Mouse (Mus musculus) v-Abl transformed pro-B cells (cell line): Measurements from ENCODE around the gene Gm12185.
"Not testable (repeated sequence)": the region's sequence is repeated elsewhere in the genome, so short reads cannot be mapped to it uniquely, and the experiment has no call there.

Experiments
- in situ Hi-C, 2 experiments: fragments of 400-800 bp; cut with MboI; formaldehyde crosslinking; loops; one replicate each; pipeline ENCODE4 v1.15.1; 2025; ENCODE audit not compliant: unreplicated experiment in 2 of 2

The Gm12185 gene

DNA sequence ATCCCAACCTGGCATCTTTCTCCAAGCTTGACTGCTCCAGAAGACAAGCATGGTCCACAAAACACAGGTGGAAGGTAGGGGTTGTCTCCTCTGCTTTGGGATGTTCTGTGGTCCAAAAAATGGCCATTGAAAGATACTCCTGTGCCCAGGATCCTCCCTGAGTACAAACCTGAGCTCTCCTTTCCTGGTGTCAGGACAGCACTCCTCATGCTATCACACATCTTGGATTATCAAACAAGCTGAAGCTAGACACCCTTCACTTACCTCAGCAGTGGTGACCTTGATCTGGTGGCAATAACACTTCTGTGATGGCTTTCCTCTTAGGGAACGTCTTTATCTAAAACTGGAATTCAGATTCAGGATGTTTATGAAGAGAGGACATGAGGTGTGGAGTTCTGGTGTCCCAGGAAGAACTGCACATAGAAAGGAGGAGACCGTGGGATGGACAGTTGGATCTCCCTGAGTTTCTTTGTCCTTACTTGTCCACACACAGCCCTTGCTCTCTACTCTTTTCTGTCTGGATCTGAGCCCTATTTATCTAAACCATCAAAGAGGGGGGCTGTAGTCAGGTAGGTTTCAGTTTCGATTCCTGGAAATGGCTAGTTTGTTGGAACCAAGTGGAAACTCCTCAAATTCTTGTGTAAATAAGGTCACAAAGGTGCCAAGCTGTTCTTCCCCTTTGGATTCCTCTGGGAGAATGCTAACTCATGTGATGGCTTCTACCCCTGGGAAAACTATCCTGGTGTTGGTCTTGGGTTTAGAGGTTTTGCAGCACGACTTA is at the start of gene Gm12185:
Gene Gm12185, minus strand, starts transcription at position 487 of the 781 bp plus-strand sequence.
- in situ Hi-C loops = loop anchor here (10.0 to 25.0 kb wide), 2 partner anchors 93 to 95 kb away; partner anchors contain the start of gene Ifi47 (in 1 of the 2)

- in situ Hi-C loops = not testable (repeated sequence)
Measured at GRCm38 (mm10) chr11:49012074-49012473, 20.0 kb upstream of the Gm12185 start.

DNA sequence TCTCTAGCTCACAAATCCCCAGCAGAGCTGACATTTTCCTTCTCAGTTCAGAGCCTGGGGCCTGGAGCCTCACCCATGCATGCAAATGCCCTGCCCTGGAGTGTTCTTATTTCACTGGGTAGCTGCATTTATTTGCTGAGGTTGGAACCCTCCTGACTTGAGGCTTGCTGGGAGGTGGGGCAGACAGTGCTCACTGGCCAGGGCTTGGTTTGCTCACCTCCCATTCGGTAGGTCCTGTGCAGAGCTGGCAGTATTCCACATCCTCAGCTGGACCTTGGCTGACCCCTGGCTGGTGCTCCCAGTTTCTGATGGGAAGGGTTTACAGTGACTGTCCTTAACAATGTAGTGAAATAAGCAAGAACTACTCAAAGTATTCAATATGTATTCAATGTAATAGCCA is 14.8 kb upstream of the Gm12185 start:
- in situ Hi-C loops = not testable (repeated sequence)

GRCm38 (mm10) chr11:49006317-49006716 is 14.3 kb upstream of the Gm12185 start:
- in situ Hi-C loops = not testable (repeated sequence)

- in situ Hi-C loops = not testable (repeated sequence)
Measured at GRCm38 (mm10) chr11:49000411-49000810, 8.4 kb upstream of the Gm12185 start.

DNA sequence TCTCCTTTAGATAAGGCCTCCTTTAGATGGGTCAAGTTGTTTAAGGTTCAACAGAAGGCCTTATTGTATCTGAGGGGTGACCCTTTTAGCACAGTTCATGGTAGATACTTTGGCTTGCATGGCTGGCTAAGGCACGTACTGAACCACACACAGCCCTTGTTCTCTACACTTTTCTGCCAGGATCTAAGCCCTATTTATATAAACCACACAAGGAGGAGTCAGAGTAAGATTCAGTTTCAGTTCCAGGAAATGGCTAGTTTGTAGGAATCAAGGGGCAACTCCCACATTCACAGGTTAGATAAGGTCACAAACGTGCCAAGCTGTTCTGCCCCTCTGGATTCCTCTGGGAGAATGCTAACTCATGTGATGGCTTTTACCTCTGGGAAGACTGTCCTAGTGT is 2.0 kb upstream of the Gm12185 start, which contains the start of gene Tgtp1:
Gene Tgtp1, minus strand, starts transcription at position 155 of the 400 bp plus-strand sequence.
- in situ Hi-C loops = loop anchor here (10.0 to 25.0 kb wide), 2 partner anchors 91 to 93 kb away; partner anchors contain the start of gene Ifi47 (in 1 of the 2)

DNA sequence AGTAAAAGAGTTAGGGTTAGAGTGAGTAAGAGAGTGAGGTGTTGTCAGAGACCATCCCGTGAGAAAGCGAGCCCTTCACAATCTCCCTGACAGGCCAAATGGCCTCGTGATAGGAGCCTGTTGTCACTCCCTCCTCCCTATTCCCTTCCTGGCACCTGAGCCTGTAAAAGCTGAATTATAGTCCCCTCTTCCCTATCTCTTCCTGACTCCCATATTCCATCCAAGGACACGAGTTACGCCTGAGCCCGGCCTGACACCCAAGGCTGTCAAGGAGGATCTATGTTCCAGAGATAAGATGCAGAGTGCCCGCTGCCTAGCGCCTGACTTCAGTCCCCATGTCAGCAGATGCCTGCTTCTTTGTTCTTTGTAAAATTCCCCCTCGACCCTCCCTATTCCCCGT is 1.3 kb upstream of the Gm12185 start:
- in situ Hi-C loops = loop anchor here (10.0 to 25.0 kb wide), 2 partner anchors 92 to 94 kb away; partner anchors contain the start of gene Ifi47 (in 1 of the 2)

- in situ Hi-C loops = loop anchor here (10.0 to 25.0 kb wide), 2 partner anchors 95 to 97 kb away; partner anchors contain the start of gene Ifi47 (in 1 of the 2)
Measured at GRCm38 (mm10) chr11:48989981-48990380, 2.0 kb downstream of the Gm12185 start.

DNA sequence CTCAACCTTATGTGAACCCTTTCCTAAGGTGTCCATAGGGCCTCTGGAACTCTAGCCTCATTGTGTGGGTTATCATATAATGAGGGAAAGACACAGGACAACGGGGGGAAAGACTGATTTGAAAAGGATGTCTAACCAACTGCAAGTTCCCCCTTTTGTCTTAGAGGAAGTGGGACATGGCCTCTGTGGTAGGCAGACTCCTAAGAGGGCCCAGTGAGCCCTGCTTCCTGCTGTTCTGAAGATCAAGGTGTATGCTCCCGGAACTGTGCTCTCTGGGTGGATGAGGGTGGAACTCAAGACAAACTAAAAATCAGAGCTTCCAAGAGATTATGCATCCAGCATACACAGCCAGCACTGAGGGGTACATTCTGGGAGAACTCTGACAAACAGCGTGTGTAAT is 3.8 kb downstream of the Gm12185 start:
- in situ Hi-C loops = loop anchor here in 1 of 2 experiments (25.0 kb wide), 1 partner anchor 99 kb away; the partner anchor contains the start of gene Ifi47

- in situ Hi-C loops = loop anchor here in 1 of 2 experiments (25.0 kb wide), 1 partner anchor 104 kb away; the partner anchor contains the start of gene Ifi47
Measured at GRCm38 (mm10) chr11:48982848-48983247, 9.2 kb downstream of the Gm12185 start.

DNA sequence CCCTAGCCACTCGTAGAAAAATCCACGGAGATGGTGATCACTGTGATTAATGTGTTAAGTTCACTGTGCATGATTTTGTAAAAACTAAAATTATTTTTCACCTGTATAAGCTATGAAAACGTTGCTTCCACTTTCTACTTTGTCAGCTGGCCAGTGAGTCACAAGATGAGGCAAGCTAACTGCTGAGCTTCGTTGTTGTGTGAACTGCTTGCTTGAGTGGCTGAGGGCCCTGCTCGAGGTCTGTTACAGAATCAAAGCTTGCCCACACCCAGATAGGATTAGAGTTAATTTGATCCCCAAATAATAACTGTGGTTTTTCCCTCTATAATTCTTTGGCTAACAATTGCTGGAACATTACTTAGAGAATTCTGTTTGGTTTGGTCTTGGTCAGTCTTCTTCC is 12.0 kb downstream of the Gm12185 start:
- in situ Hi-C loops = loop anchor here in 1 of 2 experiments (25.0 kb wide), 1 partner anchor 107 kb away; the partner anchor contains the start of gene Ifi47

DNA sequence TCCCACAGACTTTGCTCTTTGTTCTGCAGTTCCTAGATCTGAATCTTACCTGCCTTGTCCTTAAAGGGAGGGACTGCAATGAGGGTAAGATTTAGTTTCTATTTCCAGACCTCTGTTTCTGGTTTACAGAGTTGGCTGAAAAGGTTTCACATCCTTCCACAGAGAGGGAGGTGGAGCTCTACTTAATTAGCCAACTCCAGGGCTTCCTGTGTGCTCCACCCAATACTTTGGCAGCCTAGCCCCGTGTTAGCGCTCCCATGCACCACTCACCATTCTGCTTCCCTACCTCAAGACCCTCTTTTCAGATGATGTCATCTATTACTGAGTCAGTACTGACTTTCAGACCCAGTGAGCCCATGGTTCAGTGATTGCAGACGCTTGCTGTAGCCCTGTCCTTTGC is 12.8 kb downstream of the Gm12185 start, which contains the start of gene 9930111J21Rik1:
Gene 9930111J21Rik1, minus strand, starts transcription at position 148 of the 400 bp plus-strand sequence.
- in situ Hi-C loops = loop anchor here in 1 of 2 experiments (25.0 kb wide), 1 partner anchor 108 kb away; the partner anchor contains the start of gene Ifi47

- in situ Hi-C loops = loop anchor here in 1 of 2 experiments (25.0 kb wide), 1 partner anchor 109 kb away; the partner anchor contains the start of gene Ifi47
Measured at GRCm38 (mm10) chr11:48978240-48978939, 13.6 kb downstream of the Gm12185 start, which contains the start of gene Olfr56. Olfr56 (plus strand) TSS chr11:48978889.

DNA sequence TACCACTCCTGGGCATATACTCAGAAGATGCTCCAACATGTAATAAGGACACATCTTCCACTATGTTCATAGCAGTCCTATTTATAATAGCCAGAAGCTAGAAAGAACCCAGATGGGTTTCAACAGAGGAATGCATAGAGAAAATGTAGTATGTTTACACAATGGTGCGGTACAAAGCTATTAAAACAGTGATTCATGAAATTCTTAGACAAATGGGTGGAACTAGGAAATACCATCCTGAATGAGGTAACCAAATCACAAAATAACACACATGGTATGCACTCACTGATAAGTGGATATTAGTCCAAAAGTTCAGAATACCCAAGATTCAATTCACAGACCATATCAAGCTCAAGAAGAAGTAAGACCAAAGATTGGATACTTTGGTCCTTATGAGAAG is 17.3 kb downstream of the Gm12185 start:
- in situ Hi-C loops = loop anchor here in 1 of 2 experiments (25.0 kb wide), 1 partner anchor 113 kb away; the partner anchor contains the start of gene Ifi47

DNA sequence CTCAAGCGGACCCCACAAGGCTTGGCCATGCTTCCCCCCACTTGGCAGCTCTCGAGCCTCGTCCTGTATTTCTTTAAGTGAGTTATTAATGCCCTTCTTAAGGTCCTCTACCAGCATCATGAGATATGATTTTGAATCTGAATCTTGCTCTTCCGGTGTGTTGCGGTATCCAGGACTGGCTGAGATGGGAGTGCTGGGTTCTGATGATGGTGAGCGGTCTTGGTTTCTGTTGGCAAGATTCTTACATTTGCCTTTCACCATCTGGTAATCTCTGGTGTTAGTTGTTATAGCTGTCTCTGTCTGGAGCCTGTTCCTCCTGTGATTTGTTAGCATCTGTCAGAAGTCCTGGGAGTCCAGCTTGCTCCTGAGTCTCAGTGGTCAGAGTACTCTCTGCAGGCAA is 45.9 kb downstream of the Gm12185 start, which contains the start of gene Psme2b:
Gene Psme2b, minus strand, starts transcription at position 101 of the 400 bp plus-strand sequence.
- in situ Hi-C loops = not testable (repeated sequence)

- in situ Hi-C loops = not testable (repeated sequence)
Measured at GRCm38 (mm10) chr11:48939286-48939685, 52.7 kb downstream of the Gm12185 start.

DNA sequence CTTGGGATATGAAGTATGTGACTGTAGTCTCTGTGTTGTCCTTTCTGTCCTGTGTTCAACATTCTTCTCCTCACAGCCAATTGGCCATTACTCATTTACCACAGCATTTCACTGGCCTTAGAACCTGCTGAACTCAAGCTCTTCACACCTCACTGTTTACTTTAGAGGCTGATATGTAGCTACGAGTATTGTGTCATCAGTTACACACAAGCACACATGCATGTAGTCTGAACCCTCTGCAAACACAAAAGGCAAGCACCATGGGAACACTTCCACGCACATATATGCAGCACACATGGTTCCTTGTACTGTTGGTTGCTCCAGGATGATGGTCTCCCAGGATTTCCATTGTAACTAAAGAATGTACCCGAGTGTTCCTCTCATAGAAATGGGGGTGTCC is 56.7 kb downstream of the Gm12185 start:
- in situ Hi-C loops = not testable (repeated sequence)

DNA sequence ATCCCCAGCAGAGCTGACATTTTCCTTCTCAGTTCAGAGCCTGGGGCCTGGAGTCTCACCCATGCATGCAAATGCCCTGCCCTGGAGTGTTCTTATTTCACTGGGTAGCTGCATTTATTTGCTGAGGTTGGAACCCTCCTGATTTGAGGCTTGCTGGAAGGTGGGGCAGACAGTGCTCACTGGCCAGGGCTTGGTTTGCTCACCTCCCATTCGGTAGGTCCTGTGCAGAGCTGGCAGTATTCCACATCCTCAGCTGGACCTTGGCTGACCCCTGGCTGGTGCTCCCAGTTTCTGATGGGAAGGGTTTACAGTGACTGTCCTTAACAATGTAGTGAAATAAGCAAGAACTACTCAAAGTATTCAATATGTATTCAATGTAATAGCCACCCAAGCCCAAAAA is 58.1 kb downstream of the Gm12185 start:
- in situ Hi-C loops = not testable (repeated sequence)

DNA sequence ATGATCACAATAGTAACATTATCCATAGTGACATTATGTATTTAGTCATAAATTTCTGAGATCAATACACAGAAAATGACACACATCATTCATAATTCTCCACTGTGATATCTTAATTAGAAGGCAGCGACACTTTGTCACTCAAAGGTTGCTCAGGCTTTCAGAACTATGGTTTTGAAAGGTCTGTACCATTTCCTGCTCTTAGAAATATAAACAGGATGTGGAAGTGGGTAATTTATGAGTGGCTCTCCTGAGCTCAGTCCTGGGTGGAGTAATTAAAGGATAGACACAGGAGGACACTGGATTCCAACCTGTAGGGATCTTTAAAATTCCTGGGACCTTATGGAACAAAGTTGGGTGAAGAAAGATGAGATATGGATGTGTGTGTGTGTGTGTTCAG is 58.6 kb downstream of the Gm12185 start:
- in situ Hi-C loops = not testable (repeated sequence)

DNA sequence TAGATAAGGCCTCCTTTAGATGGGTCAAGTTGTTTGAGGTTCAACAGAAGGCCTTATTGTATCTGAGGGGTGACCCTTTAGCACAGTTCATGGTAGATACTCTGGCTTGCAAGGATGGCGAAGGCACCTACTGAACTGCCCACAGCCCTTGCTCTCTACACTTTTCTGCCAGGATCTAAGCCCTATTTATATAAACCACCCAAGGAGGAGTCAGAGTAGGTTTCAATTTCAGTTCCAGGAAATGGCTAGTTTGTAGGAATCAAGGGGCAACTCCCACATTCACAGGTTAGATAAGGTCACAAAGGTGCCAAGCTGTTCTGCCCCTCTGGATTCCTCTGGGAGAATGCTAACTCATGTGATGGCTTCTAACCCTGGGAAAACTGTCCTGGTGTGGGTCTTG is 64.0 kb downstream of the Gm12185 start:
- in situ Hi-C loops = not testable (repeated sequence)
